Mouse (Mus musculus) kidney, postnatal 4 days (tissue): ENCODE results near the gene Casc3.

Experiments
- DNase-seq, 2 experiments: peaks; one replicate each; pipeline ENCODE4 v3.0.0; 2021; ENCODE audit warnings: mixed read lengths in 2 of 2

Casc3 gene

DNA sequence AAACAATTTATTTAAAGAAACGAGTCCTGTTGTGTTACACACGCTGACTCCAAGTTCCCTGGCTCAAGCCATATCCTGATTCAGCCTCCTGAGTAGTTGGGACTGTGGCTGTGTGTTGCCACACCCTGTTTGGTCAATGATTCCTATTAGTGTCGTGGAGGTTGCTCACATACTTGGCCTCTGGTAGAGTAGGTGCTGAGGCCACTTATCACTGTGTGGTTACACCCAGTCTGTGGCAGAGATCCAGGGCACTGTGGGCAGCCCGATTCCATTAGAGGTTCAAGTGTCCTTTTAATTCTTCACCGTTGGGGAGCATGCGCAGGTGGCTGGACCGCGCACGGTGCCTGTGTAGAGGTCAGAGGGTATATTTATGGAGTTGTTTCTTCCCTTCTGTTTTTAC lies 69.2 kb downstream of the Casc3 start:
- DNase-seq = no peak

DNA sequence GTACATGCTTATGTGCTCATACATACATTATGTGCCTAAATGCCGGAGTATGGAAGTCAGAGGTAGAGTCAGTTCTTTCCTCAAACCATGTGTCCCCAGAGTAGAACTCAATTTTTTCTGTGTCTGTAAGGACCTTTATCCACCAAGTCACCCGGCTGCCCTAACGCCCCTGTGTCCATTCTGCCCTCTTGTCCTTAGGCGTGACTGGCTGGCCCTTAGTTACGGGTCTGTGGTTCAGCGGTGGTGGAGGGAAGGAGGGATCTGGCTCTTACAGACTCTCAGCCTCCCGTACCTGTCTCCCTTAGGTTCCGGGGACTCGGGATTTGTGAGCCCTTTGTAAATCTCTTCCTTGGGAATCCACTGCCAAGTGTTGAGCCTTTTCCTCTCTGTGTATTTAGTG lies 72.3 kb downstream of the Casc3 start:
- peak; percentile 27 to 58 for DNase-seq
